ENCODE assay signal across 19 mouse cellular contexts in genomic region chr5:113496926-113497325, GRCm38 (mm10).
"Had no signal": no experiment of that assay in that cellular context is flagged by ENCODE, and none has a peak within 500 bp of the region (broad histone marks: within the 10 kb centered on the region; RNA-seq: fewer than 3 reads in every experiment).

No protein-coding gene starts in this region.

- H3K4me2 ChIP-seq: kidney, embryonic 15.5 days; limb, embryonic 13.5 days; liver, embryonic 12.5 days; liver, embryonic 15.5 days; lung, embryonic 15.5 days; midbrain, embryonic 11.5 days had no signal

- H3K36me3 ChIP-seq: kidney, embryonic 15.5 days; limb, embryonic 10.5 days; limb, embryonic 13.5 days; liver, embryonic 12.5 days; liver, embryonic 15.5 days; lung, embryonic 15.5 days had no signal

- H3K9ac ChIP-seq: kidney, embryonic 15.5 days; limb, embryonic 13.5 days; liver, embryonic 12.5 days; liver, embryonic 15.5 days; lung, embryonic 15.5 days had no signal

- DNase-seq: kidney, adult 8-10 months; kidney, postnatal 10 days; kidney, postnatal 36 days; liver; lung, adult 18-20 months; lung, postnatal 10 days; lung, postnatal 36 days; thymus, adult 2 months; thymus, postnatal 14 days; thymus, postnatal 4 days had no signal

- H3K9me3 ChIP-seq: kidney, embryonic 15.5 days; limb, embryonic 10.5 days; limb, embryonic 13.5 days; liver, embryonic 12.5 days; liver, embryonic 15.5 days; lung, embryonic 15.5 days; megakaryocyte, embryonic 14.5 days had no signal

- H3K4me3 ChIP-seq: kidney, embryonic 15.5 days; limb, embryonic 10.5 days; limb, embryonic 13.5 days; liver, embryonic 12.5 days; liver, embryonic 15.5 days; lung, embryonic 15.5 days; megakaryocyte, embryonic 14.5 days had no signal

- ATAC-seq: liver, embryonic 12.5 days; midbrain, embryonic 16.5 days had no signal

- H3K27ac ChIP-seq: kidney, embryonic 15.5 days; limb, embryonic 10.5 days; limb, embryonic 13.5 days; liver, embryonic 12.5 days; liver, embryonic 15.5 days; lung, embryonic 15.5 days had no signal

- H3K4me1 ChIP-seq: liver, embryonic 12.5 days; liver, embryonic 15.5 days; lung, embryonic 15.5 days; megakaryocyte, embryonic 14.5 days had no signal
